Mouse (Mus musculus) myocyte (in vitro differentiated cells): ENCODE data around the gene Tnpo2.

Experiments used
- E2F4 ChIP-seq: IDR thresholded peaks from one replicate; pipeline ENCODE4 v1.6.1; 2011; ENCODE audit warnings: mild to moderate bottlenecking, control low read depth, moderate library complexity; ENCODE audit not compliant: insufficient read depth
- POLR2A ChIP-seq: IDR thresholded peaks from one replicate; pipeline ENCODE4 v1.6.1; 2011; ENCODE audit warnings: low read depth, mild to moderate bottlenecking, control low read depth, moderate library complexity; ENCODE audit not compliant: insufficient read length
- TCF12 ChIP-seq: IDR thresholded peaks from one replicate; pipeline ENCODE4 v1.6.1; 2011; ENCODE audit warnings: mild to moderate bottlenecking, control low read depth; ENCODE audit not compliant: poor library complexity, insufficient read depth, severe bottlenecking
- USF1 ChIP-seq: IDR thresholded peaks from one replicate; pipeline ENCODE4 v1.6.1; 2011; ENCODE audit warnings: low read depth, mild to moderate bottlenecking, control low read depth, moderate library complexity

GRCm38 (mm10) chr8:85037366-85037680 lies 608 bp downstream of the Tnpo2 start:
- no peak for TF ChIP-seq USF1
- no peak for TF ChIP-seq POLR2A
- no peak for TF ChIP-seq E2F4
- no peak for TF ChIP-seq TCF12
